Mouse (Mus musculus): Measurements from ENCODE around the gene Rab6a. TPM values are rescaled to one million over a fixed set of nuclear protein-coding genes. Genes with fewer than 3 reads are reported as not detected.

Rab6a gene
- polyA plus RNA-seq, 1 experiment from 2014 or later = 300 TPM

GRCm38 (mm10) chr7:100649095-100649494, 41.9 kb downstream of the Rab6a start:
- ATAC-seq (ENCODE audit: low FRiP score, low TSS enrichment) = no peak
- no peak overlapping the region for H3K27ac ChIP-seq (replicated peaks; ENCODE audit: low read depth, low read length)
- 89% methylated on average over 4 of the region's 4 CpGs for WGBS

GRCm38 (mm10) chr7:100649826-100650225, 42.6 kb downstream of the Rab6a start:
- Histone ChIP-seq H3K9me3 (ENCODE audit: control insufficient read depth, low read length) (no peaks in the 10 kb centered on the region), H3K9ac (replicated peaks; ENCODE audit: low read length) (no peak overlapping the region), H3K4me3 (replicated peaks; ENCODE audit: low read depth, low read length) (no peak overlapping the region), H3K4me1 (ENCODE audit: control insufficient read depth, insufficient read depth, low read length) (peaks cover 6% of the 10 kb centered on the region; the same call in 1 of the 2 replicates), H3K27ac (replicated peaks; ENCODE audit: low read depth, low read length) (no peak overlapping the region), H3K36me3 (ENCODE audit: control insufficient read depth, insufficient read depth, low read length) (0 out of 2 replicates have a peak, but pooled peaks cover 6% of the 10 kb centered on the region), H3K27me3 (ENCODE audit: control insufficient read depth, insufficient read depth, low read length) (no peaks in the 10 kb centered on the region), H3K4me2 (ENCODE audit: low read length) (no peak overlapping the region)
- DNase-seq (no peak), ATAC-seq (ENCODE audit: low FRiP score, low TSS enrichment) (no peak)
- 84% methylated on average over 8 of the region's 8 CpGs for WGBS

More at GRCm38 (mm10) chr7:100649095-100649494, 41.9 kb downstream of the Rab6a start:
- Histone ChIP-seq H3K4me2 (ENCODE audit: low read length) (no peak overlapping the region), H3K4me1 (ENCODE audit: control insufficient read depth, insufficient read depth, low read length) (peaks cover 1% of the 10 kb centered on the region; the same call in 1 of the 2 replicates), H3K36me3 (ENCODE audit: control insufficient read depth, insufficient read depth, low read length) (0 out of 2 replicates have a peak, but pooled peaks cover 6% of the 10 kb centered on the region), H3K4me3 (replicated peaks; ENCODE audit: low read depth, low read length) (no peak overlapping the region), H3K27me3 (ENCODE audit: control insufficient read depth, insufficient read depth, low read length) (no peaks in the 10 kb centered on the region), H3K9ac (replicated peaks; ENCODE audit: low read length) (no peak overlapping the region), H3K9me3 (ENCODE audit: control insufficient read depth, low read length) (no peaks in the 10 kb centered on the region)
- no peak for DNase-seq

GRCm38 (mm10) chr7:100650421-100650820, 43.2 kb downstream of the Rab6a start:
- DNase-seq (no peak), ATAC-seq (ENCODE audit: low FRiP score, low TSS enrichment) (no peak)
- Histone ChIP-seq H3K36me3 (ENCODE audit: control insufficient read depth, insufficient read depth, low read length) (0 out of 2 replicates have a peak, but pooled peaks cover 6% of the 10 kb centered on the region), H3K4me3 (replicated peaks; ENCODE audit: low read depth, low read length) (no peak overlapping the region), H3K4me2 (ENCODE audit: low read length) (no peak overlapping the region), H3K4me1 (ENCODE audit: control insufficient read depth, insufficient read depth, low read length) (peaks cover 6% of the 10 kb centered on the region; the same call in 1 of the 2 replicates), H3K27me3 (ENCODE audit: control insufficient read depth, insufficient read depth, low read length) (no peaks in the 10 kb centered on the region), H3K9ac (replicated peaks; ENCODE audit: low read length) (no peak overlapping the region), H3K27ac (replicated peaks; ENCODE audit: low read depth, low read length) (no peak overlapping the region), H3K9me3 (ENCODE audit: control insufficient read depth, low read length) (no peaks in the 10 kb centered on the region)
- 83% methylated on average over 6 of the region's 6 CpGs for WGBS

- Histone ChIP-seq H3K9ac (replicated peaks; ENCODE audit: low read length) (no peak overlapping the region), H3K36me3 (ENCODE audit: control insufficient read depth, insufficient read depth, low read length) (0 out of 2 replicates have a peak, but pooled peaks cover 6% of the 10 kb centered on the region), H3K27ac (replicated peaks; ENCODE audit: low read depth, low read length) (no peak overlapping the region), H3K9me3 (ENCODE audit: control insufficient read depth, low read length) (no peaks in the 10 kb centered on the region), H3K4me3 (replicated peaks; ENCODE audit: low read depth, low read length) (no peak overlapping the region), H3K4me2 (ENCODE audit: low read length) (no peak overlapping the region), H3K27me3 (ENCODE audit: control insufficient read depth, insufficient read depth, low read length) (no peaks in the 10 kb centered on the region), H3K4me1 (ENCODE audit: control insufficient read depth, insufficient read depth, low read length) (peaks cover 6% of the 10 kb centered on the region; the same call in 1 of the 2 replicates)
- ATAC-seq (ENCODE audit: low FRiP score, low TSS enrichment) = no peak
- WGBS = 80% methylated on average over 4 of the region's 4 CpGs
- no peak for DNase-seq
Measured at GRCm38 (mm10) chr7:100651011-100651410, 43.8 kb downstream of the Rab6a start.

GRCm38 (mm10) chr7:100653480-100654266, 46.5 kb downstream of the Rab6a start:
- ATAC-seq (ENCODE audit: low FRiP score, low TSS enrichment) (peak; percentile 56), DNase-seq (peak; percentile 68)
- Histone ChIP-seq H3K27me3 (ENCODE audit: control insufficient read depth, insufficient read depth, low read length) (no peaks in the 10 kb centered on the region), H3K9me3 (ENCODE audit: control insufficient read depth, low read length) (no peaks in the 10 kb centered on the region), H3K27ac (replicated peaks; ENCODE audit: low read depth, low read length) (peak overlapping the region; percentile 43), H3K4me2 (ENCODE audit: low read length) (no peak overlapping the region), H3K9ac (replicated peaks; ENCODE audit: low read length) (no peak overlapping the region), H3K4me1 (ENCODE audit: control insufficient read depth, insufficient read depth, low read length) (peaks cover 6% of the 10 kb centered on the region; the same call in 1 of the 2 replicates), H3K36me3 (ENCODE audit: control insufficient read depth, insufficient read depth, low read length) (0 out of 2 replicates have a peak, but pooled peaks cover 3% of the 10 kb centered on the region), H3K4me3 (replicated peaks; ENCODE audit: low read depth, low read length) (no peak overlapping the region)
- WGBS = 54% methylated on average over 9 of the region's 9 CpGs

- Histone ChIP-seq H3K27ac (replicated peaks; ENCODE audit: low read depth, low read length) (peak overlapping the region; percentile 43), H3K9ac (replicated peaks; ENCODE audit: low read length) (no peak overlapping the region), H3K27me3 (ENCODE audit: control insufficient read depth, insufficient read depth, low read length) (no peaks in the 10 kb centered on the region), H3K4me1 (ENCODE audit: control insufficient read depth, insufficient read depth, low read length) (peaks cover 6% of the 10 kb centered on the region; the same call in 1 of the 2 replicates), H3K9me3 (ENCODE audit: control insufficient read depth, low read length) (no peaks in the 10 kb centered on the region), H3K4me3 (replicated peaks; ENCODE audit: low read depth, low read length) (no peak overlapping the region), H3K4me2 (ENCODE audit: low read length) (no peak overlapping the region), H3K36me3 (ENCODE audit: control insufficient read depth, insufficient read depth, low read length) (0 out of 2 replicates have a peak, but pooled peaks cover 3% of the 10 kb centered on the region)
- ATAC-seq (ENCODE audit: low FRiP score, low TSS enrichment) = no peak
- DNase-seq = no peak
- 80% methylated on average over 8 of the region's 8 CpGs for WGBS
Measured at GRCm38 (mm10) chr7:100654441-100654840, 47.2 kb downstream of the Rab6a start.

GRCm38 (mm10) chr7:100656739-100657138, 49.5 kb downstream of the Rab6a start:
- no peak overlapping the region for H3K9ac ChIP-seq (replicated peaks; ENCODE audit: low read length)
- no peaks in the 10 kb centered on the region for H3K27me3 ChIP-seq (ENCODE audit: control insufficient read depth, insufficient read depth, low read length)
- H3K9me3 ChIP-seq (ENCODE audit: control insufficient read depth, low read length) = no peaks in the 10 kb centered on the region
- 51% methylated on average over 5 of the region's 5 CpGs for WGBS
- H3K4me3 ChIP-seq (replicated peaks; ENCODE audit: low read depth, low read length) = no peak overlapping the region
- H3K27ac ChIP-seq (replicated peaks; ENCODE audit: low read depth, low read length) = no peak overlapping the region
- DNase-seq (no peak), ATAC-seq (ENCODE audit: low FRiP score, low TSS enrichment) (no peak)
- peaks cover 6% of the 10 kb centered on the region; the same call in 1 of the 2 replicates for H3K4me1 ChIP-seq (ENCODE audit: control insufficient read depth, insufficient read depth, low read length)
- no peak overlapping the region for H3K4me2 ChIP-seq (ENCODE audit: low read length)
- H3K36me3 ChIP-seq (ENCODE audit: control insufficient read depth, insufficient read depth, low read length) = 0 out of 2 replicates have a peak, but pooled peaks cover 2% of the 10 kb centered on the region

- peaks cover 6% of the 10 kb centered on the region for H3K4me1 ChIP-seq (ENCODE audit: control insufficient read depth, insufficient read depth, low read length)
- H3K27ac ChIP-seq (replicated peaks; ENCODE audit: low read depth, low read length) = no peak overlapping the region
- no peaks in the 10 kb centered on the region for H3K36me3 ChIP-seq (ENCODE audit: control insufficient read depth, insufficient read depth, low read length)
- no peaks in the 10 kb centered on the region for H3K27me3 ChIP-seq (ENCODE audit: control insufficient read depth, insufficient read depth, low read length)
- no peak for ATAC-seq (ENCODE audit: low FRiP score, low TSS enrichment)
- H3K4me3 ChIP-seq (replicated peaks; ENCODE audit: low read depth, low read length) = no peak overlapping the region
- DNase-seq = peak; percentile 52
- H3K9me3 ChIP-seq (ENCODE audit: control insufficient read depth, low read length) = no peaks in the 10 kb centered on the region
- H3K4me2 ChIP-seq (ENCODE audit: low read length) = no peak overlapping the region
- no peak overlapping the region for H3K9ac ChIP-seq (replicated peaks; ENCODE audit: low read length)
- WGBS = 32% methylated on average over 18 of the region's 18 CpGs
Measured at GRCm38 (mm10) chr7:100658093-100658578, 50.9 kb downstream of the Rab6a start.
